Mouse (Mus musculus): ENCODE results near the gene Hamp2. TPM values are rescaled to one million over a fixed set of nuclear protein-coding genes. Genes with fewer than 3 reads are reported as not detected.

Gene Hamp2
- polyA plus RNA-seq, 1 experiment from 2014 or later, result not detected

DNA sequence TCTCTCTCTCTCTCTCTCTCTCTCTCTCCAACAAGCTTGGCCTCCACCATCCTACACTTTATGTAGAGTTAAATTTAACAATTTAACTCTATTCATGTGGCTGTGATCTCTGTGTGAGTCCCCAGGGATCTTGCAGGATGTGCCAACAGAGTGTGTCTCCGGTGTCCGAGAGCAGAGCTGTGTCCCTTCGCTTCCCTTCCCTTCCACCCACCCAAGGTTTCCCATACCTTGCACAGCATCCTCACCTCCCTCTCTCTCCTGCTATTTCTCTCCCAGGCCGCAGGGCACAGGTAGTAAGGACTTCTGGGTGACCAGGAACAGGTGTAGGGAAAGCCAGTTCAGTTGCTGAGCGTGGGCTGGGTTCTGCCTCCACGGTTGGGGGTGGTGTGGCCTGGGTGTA is 45.5 kb downstream of the Hamp2 start:
- 82% methylated on average over 6 of the region's 6 CpGs for WGBS
- Histone ChIP-seq H3K27ac (no peak overlapping the region), H3K9me3 (replicated peaks) (no peaks in the 10 kb centered on the region), H3K36me3 (no peaks in the 10 kb centered on the region), H3K4me3 (no peak overlapping the region), H3K27me3 (ENCODE audit: low read depth, poor library complexity, severe bottlenecking) (peaks cover under 1% of the 10 kb centered on the region; the same call in 1 of the 2 replicates), H3K4me1 (no peaks in the 10 kb centered on the region)
- no peak for DNase-seq (ENCODE audit: low spot score)

DNA sequence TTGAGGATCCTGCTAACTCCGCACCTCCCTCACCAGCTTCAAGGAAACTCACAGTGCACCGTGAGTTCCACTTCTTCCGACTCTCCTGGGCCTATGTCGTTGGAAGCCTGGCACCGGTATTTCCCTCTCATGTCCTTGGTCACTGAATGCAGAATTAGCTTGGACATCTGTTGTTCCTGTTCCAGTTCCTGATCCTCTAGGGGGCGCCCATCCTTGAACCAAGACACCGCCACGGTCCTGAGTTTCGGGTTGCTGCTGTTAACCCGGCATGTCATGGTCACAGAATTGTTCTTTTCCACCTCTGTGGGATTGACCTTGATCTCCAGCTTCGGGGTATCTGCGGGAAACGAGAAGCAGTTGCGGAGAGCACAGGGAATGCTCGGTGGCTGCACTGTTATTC is 51.4 kb downstream of the Hamp2 start:
- DNase-seq (ENCODE audit: low spot score), result peak; percentile 77
- Histone ChIP-seq H3K27me3 (ENCODE audit: low read depth, poor library complexity, severe bottlenecking) (peaks cover 9% of the 10 kb centered on the region), H3K27ac (no peak overlapping the region), H3K36me3 (no peaks in the 10 kb centered on the region), H3K4me3 (no peak overlapping the region), H3K9me3 (replicated peaks) (no peaks in the 10 kb centered on the region), H3K4me1 (peaks cover 5% of the 10 kb centered on the region)
- WGBS, result 26% methylated on average over 15 of the region's 15 CpGs

Other genes with a start within 250 kb of the Hamp2 start
- gene 2200002J24Rik, start 225.8 kb downstream of the Hamp2 start, polyA plus RNA-seq (2016; fragmentation: Nextera tagmentation; extraction: Ambion mirVana), result not detected in 2 replicates
- gene Atp4a, start 212.5 kb downstream of the Hamp2 start, polyA plus RNA-seq (2016; fragmentation: Nextera tagmentation; extraction: Ambion mirVana), result 0.08 and 0.38 TPM in 2 replicates
- 153 and 159 TPM in 2 replicates for gene Tmem147, start 195.1 kb downstream of the Hamp2 start, polyA plus RNA-seq (2016; fragmentation: Nextera tagmentation; extraction: Ambion mirVana)
- gene Gapdhs, start 181.0 kb downstream of the Hamp2 start, polyA plus RNA-seq (2016; fragmentation: Nextera tagmentation; extraction: Ambion mirVana), result 0.43 TPM in 1 of 2 replicates, not detected in the other
- 1.1 and 1.4 TPM in 2 replicates for gene Sbsn, start 173.2 kb downstream of the Hamp2 start, polyA plus RNA-seq (2016; fragmentation: Nextera tagmentation; extraction: Ambion mirVana)
- gene Dmkn, start 160.9 kb downstream of the Hamp2 start, polyA plus RNA-seq (2016; fragmentation: Nextera tagmentation; extraction: Ambion mirVana), result not detected in 2 replicates
- not detected in 2 replicates for gene Krtdap, start 136.8 kb downstream of the Hamp2 start, polyA plus RNA-seq (2016; fragmentation: Nextera tagmentation; extraction: Ambion mirVana)
- gene Ffar2, start 100.9 kb downstream of the Hamp2 start, polyA plus RNA-seq (2016; fragmentation: Nextera tagmentation; extraction: Ambion mirVana), result not detected in 2 replicates
- not detected in 2 replicates for gene Ffar3, start 68.5 kb downstream of the Hamp2 start, polyA plus RNA-seq (2016; fragmentation: Nextera tagmentation; extraction: Ambion mirVana)
- not detected in 2 replicates for gene Ffar1, start 63.1 kb downstream of the Hamp2 start, polyA plus RNA-seq (2016; fragmentation: Nextera tagmentation; extraction: Ambion mirVana)
- 0.59 TPM in 1 of 2 replicates, not detected in the other for gene Cd22, start 44.3 kb downstream of the Hamp2 start, polyA plus RNA-seq (2016; fragmentation: Nextera tagmentation; extraction: Ambion mirVana)
- 0.21 TPM in 1 of 2 replicates, not detected in the other for gene Mag, start 9.8 kb downstream of the Hamp2 start, polyA plus RNA-seq (2016; fragmentation: Nextera tagmentation; extraction: Ambion mirVana)
- not detected in 2 replicates for gene Hamp, start 19.4 kb upstream of the Hamp2 start, polyA plus RNA-seq (2016; fragmentation: Nextera tagmentation; extraction: Ambion mirVana)
- gene Usf2, start 32.1 kb upstream of the Hamp2 start, polyA plus RNA-seq (2016; fragmentation: Nextera tagmentation; extraction: Ambion mirVana), result 28.7 and 33.5 TPM in 2 replicates
- 28.9 and 31.3 TPM in 2 replicates for gene Lsr, start 48.8 kb upstream of the Hamp2 start, polyA plus RNA-seq (2016; fragmentation: Nextera tagmentation; extraction: Ambion mirVana)
- 1.0 and 1.3 TPM in 2 replicates for gene Fam187b, start 49.1 kb upstream of the Hamp2 start, polyA plus RNA-seq (2016; fragmentation: Nextera tagmentation; extraction: Ambion mirVana)
- 8.0 and 8.1 TPM in 2 replicates for gene Fxyd5, start 117.8 kb upstream of the Hamp2 start, polyA plus RNA-seq (2016; fragmentation: Nextera tagmentation; extraction: Ambion mirVana)
- gene Fxyd7, start 126.8 kb upstream of the Hamp2 start, polyA plus RNA-seq (2016; fragmentation: Nextera tagmentation; extraction: Ambion mirVana), result 0.30 and 1.3 TPM in 2 replicates
- 6.2 and 7.7 TPM in 2 replicates for gene Fxyd1, start 132.5 kb upstream of the Hamp2 start, polyA plus RNA-seq (2016; fragmentation: Nextera tagmentation; extraction: Ambion mirVana)
- 0.13 and 0.16 TPM in 2 replicates for gene Lgi4, start 134.7 kb upstream of the Hamp2 start, polyA plus RNA-seq (2016; fragmentation: Nextera tagmentation; extraction: Ambion mirVana)
- 7.6 and 10.0 TPM in 2 replicates for gene Fxyd3, start 152.0 kb upstream of the Hamp2 start, polyA plus RNA-seq (2016; fragmentation: Nextera tagmentation; extraction: Ambion mirVana)
- 3.1 TPM in 2 replicates for gene Hpn, start 190.6 kb upstream of the Hamp2 start, polyA plus RNA-seq (2016; fragmentation: Nextera tagmentation; extraction: Ambion mirVana)
- gene Scn1b, start 202.3 kb upstream of the Hamp2 start, polyA plus RNA-seq (2016; fragmentation: Nextera tagmentation; extraction: Ambion mirVana), result 0.38 and 0.81 TPM in 2 replicates
- gene Gramd1a, start 231.2 kb upstream of the Hamp2 start, polyA plus RNA-seq (2016; fragmentation: Nextera tagmentation; extraction: Ambion mirVana), result 87.3 and 106 TPM in 2 replicates

All from limb, embryonic 10.5 days (tissue).